Mouse (Mus musculus): Measurements from ENCODE around the gene Stk11.

Gene Stk11

DNA sequence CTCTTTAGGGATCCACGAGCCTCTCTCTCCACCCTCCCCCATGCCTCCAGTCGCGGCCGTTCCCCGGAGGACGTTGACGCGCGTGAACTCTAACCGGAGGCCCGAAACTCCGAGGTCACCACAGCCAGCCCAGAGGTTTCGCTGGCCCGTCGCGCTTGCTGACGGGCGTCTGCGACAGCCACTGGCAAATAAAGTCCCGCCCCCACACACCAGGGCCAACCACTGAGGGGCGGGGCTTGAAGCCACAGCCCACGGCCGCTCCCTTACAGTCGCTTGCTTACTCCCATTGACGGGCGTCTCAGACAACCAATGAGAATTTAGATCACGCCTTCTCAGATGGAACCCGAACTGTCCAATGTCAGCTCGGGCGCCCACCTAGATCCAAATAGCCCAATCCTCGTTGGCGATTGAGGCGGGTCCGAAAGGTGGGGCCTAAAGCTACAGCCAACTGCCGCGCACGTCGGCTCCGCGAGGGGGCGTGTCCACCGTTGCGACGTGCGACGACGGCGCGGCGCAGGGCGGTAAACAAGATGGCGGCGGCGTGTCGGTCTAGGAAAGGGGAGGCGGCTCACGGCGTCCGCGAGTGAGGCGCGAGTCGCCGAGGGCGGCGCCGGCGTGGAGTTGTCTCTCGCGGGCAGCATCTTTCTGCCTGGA lies at the start of gene Stk11:
Gene Stk11 (plus strand): TSS at position 514 of the 654 bp plus-strand sequence.
- peak; percentile 99 for DNase-seq

DNA sequence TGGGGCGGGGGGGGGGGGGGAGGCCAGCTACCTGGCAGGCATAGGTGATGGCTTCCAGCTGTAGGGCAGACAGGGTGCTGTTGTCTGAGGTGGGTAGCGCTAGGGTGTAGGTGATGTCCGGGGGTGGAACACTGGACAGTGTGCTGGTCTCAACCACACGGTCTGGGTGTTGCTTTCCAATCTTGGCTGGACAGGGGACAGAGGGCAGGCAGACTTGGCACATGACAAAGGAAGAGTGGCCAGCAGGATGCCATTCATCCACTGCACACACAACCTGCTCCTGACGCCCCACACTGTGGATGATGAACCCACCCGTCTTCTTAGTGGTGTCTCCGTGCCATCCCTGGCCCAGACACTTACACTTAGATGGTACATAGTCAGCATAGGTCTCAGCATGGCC lies 46.4 kb upstream of the Stk11 start:
- DNase-seq, result no peak

DNA sequence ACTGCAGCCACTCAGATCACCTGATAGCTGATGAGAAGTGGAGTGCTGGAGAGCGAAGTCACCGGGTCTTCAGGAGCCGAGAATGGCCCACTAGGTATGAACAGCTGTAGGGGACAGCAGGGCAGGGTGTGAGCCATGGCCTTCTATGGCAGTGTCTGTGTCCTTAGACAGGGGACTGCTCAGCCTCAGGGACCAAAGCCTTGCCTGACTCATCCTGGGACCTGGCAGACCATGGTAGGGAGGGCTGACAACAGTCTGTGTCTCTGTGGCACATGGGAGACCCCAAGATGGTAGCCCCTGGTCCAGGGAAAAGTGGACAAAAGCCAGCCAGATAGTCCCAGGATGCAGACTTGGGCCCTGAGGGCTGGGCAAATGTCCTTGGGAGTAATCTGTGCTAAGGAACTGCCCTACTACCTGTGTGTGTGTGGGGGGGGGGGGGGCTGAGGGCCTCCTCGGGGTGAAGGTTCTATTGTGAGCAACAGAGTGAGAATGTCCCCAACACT lies 45.6 kb upstream of the Stk11 start:
- no peak for DNase-seq

DNA sequence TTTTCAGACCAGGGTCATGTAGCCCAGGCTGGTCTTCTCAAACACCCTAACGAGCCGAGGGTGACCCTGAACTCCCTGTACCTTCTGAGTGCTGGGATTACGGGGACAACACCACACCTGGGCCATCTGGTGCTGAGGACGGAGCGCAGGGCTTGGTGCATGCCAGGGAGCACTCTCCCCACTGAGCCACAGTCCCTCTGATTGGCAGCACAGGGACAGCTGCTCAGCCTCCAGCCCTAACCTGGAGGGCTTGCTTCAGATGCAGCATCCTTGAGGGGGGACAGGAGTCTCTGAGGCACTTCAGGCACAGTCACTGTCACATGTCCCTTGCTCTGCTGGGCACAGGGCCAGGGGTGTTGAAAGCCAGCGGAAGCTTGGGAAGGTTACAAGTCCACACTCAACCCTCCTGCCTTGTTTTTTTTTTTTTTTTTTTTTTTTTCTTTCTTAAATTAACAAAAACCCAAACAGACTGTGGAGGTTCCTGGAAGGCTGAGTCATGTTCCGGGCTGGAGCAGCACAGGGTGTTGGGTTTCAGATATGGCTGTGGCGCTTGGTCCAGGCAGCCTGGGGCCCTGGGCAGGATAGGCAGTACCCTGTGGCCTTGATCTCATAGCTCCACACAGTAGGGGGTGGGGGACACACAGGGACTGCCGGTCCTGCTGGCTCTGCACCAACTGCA lies 44.6 kb upstream of the Stk11 start:
- peak; percentile 54 for DNase-seq

DNA sequence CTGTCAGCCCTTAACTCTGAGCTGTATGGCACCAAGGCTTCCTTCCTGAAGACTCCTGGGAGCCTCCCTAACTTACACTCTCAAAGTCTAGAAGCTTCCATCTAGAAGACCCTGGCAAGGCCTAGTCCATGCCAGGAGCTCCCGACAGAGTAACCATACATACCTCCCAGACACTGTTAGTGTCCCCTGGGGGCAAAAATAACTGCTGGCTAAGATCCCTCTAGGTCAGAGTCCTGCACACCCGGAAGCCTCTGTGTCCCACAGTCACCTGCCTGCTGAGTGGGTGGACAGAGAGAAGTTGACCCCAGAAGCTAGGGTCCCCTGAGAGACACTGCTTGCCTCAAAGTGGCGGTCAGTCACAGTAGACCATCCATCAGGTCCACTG lies 44.1 kb upstream of the Stk11 start:
- no peak for DNase-seq

DNA sequence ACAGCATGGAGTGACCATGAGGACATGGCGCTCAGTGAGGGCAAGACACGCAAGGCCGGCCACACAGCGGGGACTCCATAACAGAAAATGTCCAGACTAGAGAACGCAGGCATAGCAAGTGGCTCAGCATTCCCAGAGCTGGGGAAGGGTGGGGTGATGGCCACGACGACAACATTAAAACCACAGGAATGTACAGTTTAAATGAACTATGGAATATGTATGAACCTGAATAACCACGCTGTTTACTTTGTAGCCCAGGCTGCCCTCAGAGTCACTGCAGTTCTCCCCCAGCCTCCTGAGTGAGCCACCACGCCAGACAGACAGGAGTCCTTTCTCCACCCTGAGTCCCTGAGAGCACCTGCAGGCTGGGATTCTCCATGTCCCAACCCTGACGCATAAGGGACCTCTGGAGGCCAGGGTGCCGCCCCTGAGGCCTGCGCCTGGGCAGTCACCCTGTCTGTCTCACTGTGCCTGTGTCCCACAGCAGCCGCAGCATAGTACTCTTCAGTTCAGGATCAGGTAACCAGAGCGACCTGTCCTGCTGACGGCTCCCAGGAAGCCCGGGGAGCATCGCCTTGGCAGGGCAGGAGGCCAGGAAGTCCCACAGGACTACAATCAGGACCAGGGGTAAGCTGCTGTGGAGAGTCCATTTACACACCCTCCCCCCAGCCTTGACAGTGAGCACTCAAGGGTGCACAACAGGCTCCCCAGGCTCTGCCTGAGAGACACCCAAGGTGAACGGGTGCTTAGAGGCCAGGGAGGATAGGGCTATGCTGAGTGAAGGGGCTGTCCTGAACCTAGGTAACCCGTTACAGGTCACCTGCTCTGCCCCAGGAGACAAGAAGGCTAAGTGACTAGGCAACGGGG lies 42.7 kb upstream of the Stk11 start:
- no peak for DNase-seq

DNA sequence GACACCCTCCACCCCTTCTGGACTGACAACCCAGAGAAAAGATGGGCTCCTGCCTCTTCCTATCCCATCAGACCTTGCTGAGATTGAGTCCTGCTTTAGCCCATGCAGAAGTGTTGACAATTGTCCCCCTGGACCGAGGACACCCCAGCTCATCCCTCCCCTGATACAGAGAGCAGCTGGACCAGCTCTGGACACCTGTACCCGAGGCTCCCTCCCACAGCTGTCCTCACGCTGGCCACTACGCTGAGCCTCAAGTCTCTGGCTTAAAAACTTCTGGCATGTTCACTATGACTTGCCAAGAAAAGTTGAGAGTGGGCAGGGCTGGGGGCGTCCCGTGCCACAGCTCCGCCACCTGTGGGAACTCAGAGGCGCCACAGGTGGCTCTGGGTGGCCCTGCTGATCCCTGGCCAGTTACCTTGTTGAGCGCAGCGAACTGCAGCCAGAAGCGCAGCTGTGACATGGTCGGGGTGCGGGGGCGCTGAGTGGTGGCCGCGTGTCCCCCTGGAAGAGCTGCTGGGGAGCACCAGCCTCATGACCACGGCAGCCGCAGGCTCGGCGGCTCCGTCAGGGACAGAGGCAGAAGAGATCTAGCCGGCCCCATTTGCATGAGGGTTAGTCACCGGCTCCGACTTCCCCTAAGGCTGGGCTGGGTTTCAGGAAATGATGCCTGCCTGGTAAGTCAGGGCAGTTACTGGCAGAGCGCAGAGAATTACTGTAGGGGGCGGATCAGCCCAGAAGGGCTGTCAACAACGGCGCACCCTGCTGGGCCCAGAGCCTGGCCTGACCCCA lies 40.6 kb upstream of the Stk11 start:
- no peak for DNase-seq

DNA sequence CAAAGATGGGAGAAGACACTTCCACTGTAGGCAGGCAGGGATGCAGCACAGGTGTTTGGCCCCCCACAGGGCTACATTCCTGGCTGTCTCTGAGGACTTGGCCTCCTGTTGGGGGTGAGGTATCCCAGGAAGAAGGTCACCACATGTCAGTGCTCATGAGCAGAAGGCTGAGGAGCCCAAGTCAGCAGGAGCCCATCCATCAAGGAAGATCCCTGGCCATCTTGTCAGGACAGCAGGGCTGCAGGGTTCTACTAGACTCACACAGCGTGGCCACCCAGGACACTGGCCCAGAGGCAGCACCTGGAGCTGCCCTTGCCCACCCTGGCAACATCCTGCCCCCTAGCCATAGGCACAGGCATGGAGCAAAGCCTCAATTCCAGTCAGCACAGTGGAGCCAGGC lies 39.7 kb upstream of the Stk11 start:
- no peak for DNase-seq

DNA sequence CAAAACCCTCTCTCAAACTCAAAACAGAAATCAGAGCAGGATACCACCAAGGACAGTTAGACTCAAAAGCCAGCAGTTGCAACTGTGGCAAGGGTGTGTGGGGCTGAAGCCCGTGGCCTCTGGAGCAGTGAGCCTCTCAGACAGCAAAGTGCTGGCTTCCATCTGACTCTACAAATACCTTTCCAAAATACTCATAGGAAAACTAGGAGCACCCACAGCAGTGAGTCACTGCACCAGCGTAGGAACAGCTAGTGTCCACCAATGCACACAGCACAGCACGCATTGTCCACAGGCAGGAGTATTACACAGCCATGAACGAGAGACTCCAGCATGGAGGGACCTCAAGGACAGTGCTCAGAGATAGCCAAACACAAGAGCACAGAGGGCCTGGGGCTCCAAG lies 39.2 kb upstream of the Stk11 start:
- no peak for DNase-seq

DNA sequence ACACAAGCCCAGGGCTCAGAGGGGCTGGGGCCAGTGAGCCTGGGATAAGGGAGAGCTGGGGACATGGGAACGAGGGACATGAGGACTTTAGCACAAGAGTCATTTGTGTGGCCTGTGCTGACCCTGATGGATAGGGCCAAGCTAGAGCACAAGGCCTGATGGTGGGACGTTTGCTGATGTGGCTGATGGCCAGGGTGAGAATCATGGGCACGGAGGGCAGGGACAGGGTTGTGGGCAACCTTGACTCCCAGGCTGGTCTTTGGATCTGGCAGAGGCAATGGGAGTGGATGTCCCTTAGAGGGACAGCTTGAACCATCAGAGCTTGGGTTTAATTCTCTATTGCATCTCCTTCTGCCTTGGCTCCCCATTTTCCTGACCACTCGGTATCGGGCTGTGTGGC lies 38.3 kb upstream of the Stk11 start:
- DNase-seq, result no peak

DNA sequence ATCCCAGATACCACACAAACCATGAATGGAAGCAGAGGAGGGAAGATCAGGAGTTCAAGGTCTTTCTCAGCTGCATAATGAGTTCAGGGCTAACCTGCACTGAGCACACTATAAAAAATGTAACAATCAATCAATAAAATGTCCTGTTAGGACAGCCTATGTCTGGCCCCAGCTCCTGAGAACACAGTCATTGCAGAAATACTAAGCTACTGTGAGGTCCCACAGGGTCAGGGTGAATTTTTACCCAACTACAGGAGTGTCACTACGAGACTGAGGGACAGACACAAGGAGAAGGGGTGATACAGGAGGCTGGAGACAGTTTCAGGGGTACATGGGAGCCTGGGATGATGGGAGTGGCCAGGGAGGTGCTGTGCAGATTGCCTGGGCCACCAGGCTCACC lies 37.2 kb upstream of the Stk11 start:
- no peak for DNase-seq

DNA sequence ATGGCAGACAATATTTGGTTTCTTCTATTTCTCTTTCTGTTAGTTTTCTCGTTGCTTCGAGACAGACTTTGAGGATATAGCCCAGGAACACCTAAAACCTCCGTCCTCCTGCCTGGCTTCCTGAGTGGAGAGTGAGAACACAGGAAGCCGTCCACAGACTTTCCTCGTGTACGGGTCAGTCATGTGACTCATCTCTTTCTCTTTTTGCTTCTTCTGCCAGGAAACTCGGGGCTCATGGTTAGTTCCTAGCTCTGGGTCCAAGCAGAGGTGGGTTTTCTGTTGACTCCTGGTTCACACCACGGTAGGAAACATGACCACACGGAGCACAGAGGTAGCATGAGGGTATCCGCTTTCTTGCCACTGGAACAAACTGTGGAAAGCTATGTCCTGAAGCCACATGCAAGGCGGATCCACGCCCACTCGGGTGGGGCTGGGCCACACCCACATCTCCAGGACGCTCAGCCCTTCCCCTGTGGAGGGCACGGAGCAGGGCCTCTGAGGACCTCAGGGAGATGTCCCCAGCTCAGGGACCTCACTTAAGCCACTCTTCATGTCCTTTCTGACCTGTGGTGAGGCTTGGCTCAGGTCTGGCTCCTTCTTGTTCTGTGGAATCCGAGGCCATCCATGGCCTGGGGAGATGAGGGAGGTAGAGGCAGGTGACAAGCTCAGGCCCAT lies 35.1 kb upstream of the Stk11 start:
- DNase-seq, result no peak

DNA sequence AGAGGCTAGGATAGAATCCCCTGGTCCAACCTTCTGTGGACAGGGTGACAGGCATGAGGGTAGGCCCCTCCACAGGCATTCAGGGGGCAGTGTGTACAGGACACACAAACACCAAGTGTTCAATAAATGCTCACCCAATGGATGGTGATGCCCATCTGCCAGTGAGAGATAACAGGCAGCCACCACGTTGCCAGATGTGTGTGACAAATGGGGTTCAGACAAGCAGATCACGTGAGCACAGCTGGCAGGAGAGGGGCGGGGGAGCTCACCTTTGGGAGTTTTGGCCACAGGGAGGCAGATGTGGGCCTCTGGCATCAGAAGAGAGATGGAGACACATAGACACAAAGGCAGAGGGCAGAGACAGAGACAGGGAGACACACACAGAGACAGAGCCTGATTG lies 34.5 kb upstream of the Stk11 start:
- DNase-seq, result no peak

DNA sequence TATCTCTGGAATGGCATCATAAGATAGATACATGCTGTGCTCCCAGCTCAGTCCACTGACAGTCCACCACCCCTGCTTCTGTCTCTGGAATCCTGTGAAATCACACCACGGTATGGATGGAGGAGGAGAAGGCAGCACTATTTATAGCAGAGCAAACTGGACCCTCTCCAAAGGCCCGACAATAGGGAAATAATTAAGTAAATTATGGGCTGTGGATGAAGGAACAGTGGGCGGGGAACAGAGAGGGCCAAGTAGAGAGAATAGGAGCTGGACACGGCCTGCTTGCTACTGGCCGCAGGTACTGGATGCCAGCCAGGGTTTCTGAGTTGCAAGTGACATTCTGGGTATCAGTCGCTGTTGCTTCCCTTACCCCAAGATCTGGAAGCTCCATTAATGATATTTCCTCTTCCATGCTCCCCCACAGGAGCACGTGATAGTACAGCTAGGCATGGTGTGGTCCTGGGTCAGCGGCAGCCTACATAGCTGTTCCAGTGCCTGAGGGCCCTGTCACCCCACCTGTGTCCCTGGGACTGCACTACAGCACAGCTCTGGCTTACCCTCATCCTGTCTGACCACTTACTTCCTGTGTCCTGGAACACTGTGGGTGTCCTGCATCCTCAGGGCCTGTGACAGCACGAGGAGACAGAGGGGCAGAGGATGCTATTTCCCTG lies 30.7 kb upstream of the Stk11 start:
- peak; percentile 14 for DNase-seq

DNA sequence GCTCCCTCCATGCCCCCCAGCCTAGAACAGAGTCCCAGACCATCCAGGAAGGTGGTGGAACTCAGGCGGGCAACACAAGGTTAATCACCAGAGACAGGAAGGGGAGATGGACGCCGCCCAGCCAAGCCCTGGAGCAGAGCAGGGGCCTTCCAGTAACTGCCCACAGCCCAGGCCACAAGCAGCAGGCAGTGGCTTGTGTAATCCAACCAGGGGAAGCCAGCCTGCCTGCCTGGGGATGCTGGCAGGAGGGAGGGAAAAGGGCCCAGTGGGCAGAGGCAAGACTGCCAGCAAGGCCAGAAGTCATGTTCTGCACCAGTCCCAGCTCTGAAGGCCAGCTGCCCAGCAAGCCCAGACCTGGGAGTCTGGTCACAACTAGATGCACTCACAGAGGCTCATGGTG lies 28.8 kb upstream of the Stk11 start:
- DNase-seq, result no peak

DNA sequence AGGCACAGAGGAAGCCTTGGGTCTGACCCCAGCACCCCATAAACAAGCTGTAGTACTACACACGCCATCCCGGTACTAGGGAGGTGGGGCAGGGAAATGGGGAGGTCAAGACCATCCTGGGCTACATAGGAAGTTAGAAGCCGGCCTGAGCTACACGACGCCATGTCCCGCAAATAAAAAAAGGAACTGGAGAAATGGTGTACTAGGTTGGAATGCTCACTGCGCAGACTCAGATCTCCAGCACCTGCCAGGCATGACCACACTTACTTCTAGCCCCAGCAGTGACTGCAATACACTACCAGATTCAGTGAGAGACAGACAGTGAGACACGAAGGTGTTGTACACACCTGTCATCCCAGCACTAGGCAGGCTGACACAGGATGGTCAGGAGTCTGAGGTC lies 28.1 kb upstream of the Stk11 start:
- DNase-seq, result no peak

DNA sequence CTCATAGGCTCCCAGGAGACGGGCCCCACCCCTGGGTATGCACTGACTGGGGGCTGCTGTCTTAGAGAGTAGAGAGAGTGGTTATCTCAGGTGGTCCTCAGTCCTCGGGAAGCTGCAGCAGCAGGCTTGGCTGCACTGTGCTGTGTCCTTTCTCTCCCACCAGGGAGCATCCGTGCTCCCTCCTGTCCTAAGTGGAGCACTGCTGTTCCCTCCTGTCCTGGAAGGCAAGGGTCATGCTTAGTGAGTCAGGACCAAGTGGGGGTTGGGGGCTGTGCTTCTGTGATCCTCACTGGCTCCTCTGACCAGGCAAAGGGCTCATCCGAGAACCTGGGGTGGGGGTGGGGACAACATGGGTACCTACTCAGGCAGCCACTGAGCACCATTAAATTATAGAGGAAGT lies 26.5 kb upstream of the Stk11 start:
- DNase-seq, result no peak

DNA sequence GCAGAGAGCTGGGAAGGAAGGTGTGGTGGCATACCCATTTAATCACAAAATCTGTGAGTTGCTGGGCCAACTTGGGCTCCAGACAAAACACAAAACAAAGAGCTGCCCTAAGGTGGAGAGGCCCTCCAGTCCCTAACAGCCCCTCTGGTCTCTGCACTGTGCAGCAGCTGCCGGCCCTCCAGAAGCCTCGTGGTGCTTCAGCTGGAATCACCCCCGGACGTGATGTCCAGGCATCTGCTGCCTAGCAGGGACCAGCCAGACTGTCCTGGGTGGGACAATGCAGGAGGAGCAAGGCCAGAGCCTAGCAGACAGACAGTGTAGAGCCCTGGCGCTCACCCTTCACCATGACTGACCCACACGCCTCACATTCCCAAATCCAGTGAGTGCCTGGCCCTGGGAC lies 24.1 kb upstream of the Stk11 start:
- DNase-seq, result no peak

DNA sequence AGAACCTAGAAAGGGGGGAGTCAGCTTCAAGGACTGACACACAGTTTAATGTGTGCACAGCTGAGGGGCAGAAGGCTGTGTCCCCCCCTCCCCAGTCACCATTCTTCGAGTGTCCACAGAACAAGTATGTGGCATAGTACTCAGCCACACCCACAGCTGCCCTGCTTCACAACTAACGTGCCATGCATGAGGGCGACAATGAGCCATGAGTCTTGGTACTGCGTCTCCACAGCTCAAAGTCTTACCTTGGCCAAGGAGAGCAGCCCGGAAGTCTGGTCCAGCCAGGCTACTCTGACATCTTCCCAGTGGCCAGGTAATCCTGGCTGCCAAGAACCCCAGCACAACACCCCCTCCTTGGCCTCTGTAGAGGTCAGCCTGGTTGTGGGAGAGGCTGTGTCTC lies 22.9 kb upstream of the Stk11 start:
- DNase-seq, result no peak

DNA sequence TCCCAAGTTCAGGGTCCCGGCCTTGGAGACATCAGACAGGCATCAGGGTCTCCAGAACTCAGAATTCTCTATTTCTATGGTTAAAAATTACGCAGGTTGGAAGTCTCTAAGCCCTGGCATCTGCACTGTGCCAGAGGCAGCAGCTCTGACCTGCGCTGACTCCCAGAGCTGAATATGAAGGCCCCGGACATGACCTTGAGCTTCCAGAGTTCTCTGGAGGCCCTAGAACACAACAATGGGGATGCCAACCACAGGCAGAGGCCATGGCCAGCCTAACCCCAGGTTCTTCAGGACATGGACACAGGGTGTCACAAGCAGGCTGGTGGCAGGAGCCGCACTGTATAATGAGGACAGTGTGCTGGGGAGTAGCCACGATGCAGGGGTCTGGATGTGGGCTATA lies 21.5 kb upstream of the Stk11 start:
- DNase-seq, result no peak

DNA sequence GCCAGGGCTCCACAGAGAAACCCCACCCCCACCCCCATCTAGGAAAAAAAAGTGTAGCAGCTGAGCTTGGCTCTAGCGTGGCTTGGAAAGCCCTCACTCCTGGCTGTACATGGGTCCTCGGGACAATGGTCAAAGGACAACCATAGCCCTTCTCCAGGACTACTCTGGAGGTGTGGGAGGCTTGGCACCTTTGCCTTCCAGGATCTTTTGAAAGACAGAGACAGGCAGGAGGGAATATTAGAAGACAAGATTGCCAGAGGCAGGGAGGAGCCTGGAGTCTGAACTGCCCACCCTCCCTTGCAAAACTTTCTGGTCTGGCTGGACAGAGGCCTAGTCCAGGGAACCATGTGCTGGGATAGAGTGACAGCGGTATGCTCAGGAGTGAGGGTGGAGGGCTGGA lies 20.9 kb upstream of the Stk11 start:
- DNase-seq, result no peak

DNA sequence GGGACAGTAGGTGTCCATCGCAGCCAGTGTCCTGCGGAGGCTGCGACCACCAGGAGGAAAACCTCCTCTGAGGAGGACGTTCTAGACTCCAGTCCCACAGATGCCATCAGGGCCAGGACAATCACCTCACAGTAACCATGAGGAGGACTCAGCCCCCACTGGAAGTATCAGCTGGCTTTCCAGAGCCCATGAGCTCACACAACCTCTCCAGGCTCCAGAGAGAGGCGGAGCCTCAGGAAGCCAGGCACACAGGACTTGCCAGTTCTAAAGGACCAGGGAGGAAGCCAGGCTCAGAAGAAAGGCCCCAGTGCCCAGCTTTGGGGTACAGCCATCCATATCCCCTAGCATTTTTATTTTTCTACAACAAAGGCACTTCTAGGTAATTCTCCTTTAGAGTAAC lies 20.1 kb upstream of the Stk11 start:
- no peak for DNase-seq
